Mouse (Mus musculus): ENCODE data around the gene Gja3.

DNA sequence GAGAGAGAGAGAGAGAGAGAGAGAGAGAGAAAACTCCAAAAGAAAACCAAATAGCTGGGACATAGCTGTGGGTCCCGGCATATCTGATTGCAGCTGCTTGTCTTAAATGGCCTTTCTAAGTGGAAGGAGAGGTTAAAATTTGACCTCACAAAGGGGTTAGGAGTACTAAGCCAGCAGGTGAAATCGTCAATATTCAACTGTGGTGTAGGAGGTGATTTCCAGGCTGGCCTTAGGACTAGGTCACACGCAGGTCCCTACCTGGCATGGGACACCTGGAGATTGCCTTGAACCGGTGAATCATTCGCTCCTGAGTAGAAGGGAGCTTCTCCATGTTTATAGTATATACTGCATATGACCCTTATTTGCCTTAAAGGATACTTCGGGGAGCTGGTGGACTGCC is 45.2 kb upstream of the Gja3 start:
- no peak for TF ChIP-seq POLR2A (IDR thresholded peaks at IDR 0.05; ENCODE audit: extremely low read depth, insufficient read depth, low read length)
- no peak for TF ChIP-seq CTCF (IDR thresholded peaks at IDR 0.05; ENCODE audit: extremely low read depth, insufficient read depth, low read length)
